Mouse (Mus musculus): ENCODE data around the gene Fras1. TPM values are rescaled to one million over a fixed set of nuclear protein-coding genes. Genes with fewer than 3 reads are reported as not detected.

The Fras1 gene
- total and polyA plus RNA-seq, 3 experiments: 2.1 to 5.8 (median 5.4) TPM

DNA sequence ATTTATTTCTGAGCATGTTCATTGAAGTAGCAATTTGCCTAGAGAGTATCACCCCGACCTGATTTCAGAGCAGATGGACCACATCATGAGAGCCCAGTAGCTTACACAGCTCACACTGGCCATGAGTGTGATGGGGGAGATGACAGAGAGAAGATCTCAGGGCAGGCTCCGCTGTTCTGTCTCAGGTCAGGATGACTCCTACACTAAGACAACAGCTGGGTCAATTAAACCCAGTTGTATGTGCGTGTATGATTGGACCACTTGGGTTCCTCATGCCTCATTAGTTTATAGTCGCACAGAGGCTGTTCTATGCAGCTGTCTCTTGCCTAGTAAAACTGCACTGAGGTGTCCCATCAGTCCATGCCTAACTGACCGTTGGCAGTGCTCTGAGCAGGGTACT lies 345.5 kb downstream of the Fras1 start:
- H3K4me2 ChIP-seq (ENCODE audit: insufficient read depth, low read depth, poor library complexity, severe bottlenecking): no peak overlapping the region
- dilution Hi-C loops (cut with MboI; ENCODE audit: extremely low pct_ligation_motif_present, extremely low pct_unique_long_range_greater_than_20kb, low sequenced_read_pairs): no loop called here
- peaks cover 3 to 16% of the 10 kb centered on the region in 2 experiments for H3K36me3 ChIP-seq (replicated peaks in 1 of 2; ENCODE audit: control insufficient read depth in 1 of 2, insufficient read depth in 1 of 2, low read length in 1 of 2)

DNA sequence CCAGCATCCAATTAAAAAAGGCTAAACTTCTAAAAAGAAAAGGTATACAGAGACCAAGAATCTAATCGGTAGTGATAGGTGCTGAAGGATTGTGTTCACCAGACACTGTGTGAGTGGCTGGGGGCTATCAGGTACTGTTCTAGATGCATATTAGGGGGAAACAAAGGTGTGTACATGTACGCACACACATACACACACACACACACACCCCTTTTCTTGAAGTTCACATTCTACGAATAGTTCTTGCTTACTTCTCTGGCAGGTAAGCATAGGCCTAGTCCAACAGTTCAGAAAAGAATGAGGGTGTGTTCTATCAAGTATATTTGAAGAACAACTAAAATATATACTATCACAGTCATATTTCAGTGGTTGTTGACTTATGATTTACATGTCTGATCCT lies 348.9 kb downstream of the Fras1 start:
- peaks cover 2 to 12% of the 10 kb centered on the region in 2 experiments for H3K36me3 ChIP-seq (replicated peaks in 1 of 2; ENCODE audit: control insufficient read depth in 1 of 2, insufficient read depth in 1 of 2, low read length in 1 of 2)
- TF ChIP-seq MAZ (IDR thresholded peaks at IDR 0.05; ENCODE audit: low read depth, low read length) (no peak), ZC3H11A (IDR thresholded peaks at IDR 0.05; ENCODE audit: low read depth, low read length) (no peak), RCOR1 (conservative IDR thresholded peaks at IDR 0.05; ENCODE audit: low read depth, low read length) (no peak), USF2 (conservative IDR thresholded peaks at IDR 0.05; ENCODE audit: low read depth, low read length) (no peak), SMC3 (IDR thresholded peaks at IDR 0.05; ENCODE audit: low read depth, low read length) (no peak), ZNF384 (IDR thresholded peaks at IDR 0.05; ENCODE audit: low read depth, low read length) (no peak), CHD2 (IDR thresholded peaks at IDR 0.05; ENCODE audit: low read length) (no peak), KAT2A (IDR thresholded peaks at IDR 0.05; ENCODE audit: insufficient replicate concordance, low read length) (no peak), IRF4 (IDR thresholded peaks at IDR 0.05; ENCODE audit: low read depth, low read length) (no peak), EP300 (IDR thresholded peaks at IDR 0.05; ENCODE audit: low read length) (no peak), MAX (IDR thresholded peaks at IDR 0.05; ENCODE audit: low read length) (no peak), ELF1 (IDR thresholded peaks at IDR 0.05; ENCODE audit: low read depth, low read length) (no peak), SIN3A (IDR thresholded peaks at IDR 0.05; ENCODE audit: low read length) (no peak), NRF1 (IDR thresholded peaks at IDR 0.05; ENCODE audit: low read depth, low read length) (no peak), E2F4 (IDR thresholded peaks at IDR 0.05; ENCODE audit: insufficient replicate concordance, low read depth, low read length) (no peak), MYC (IDR thresholded peaks at IDR 0.05; ENCODE audit: low read depth, low read length) (no peak)
- H3K9me3 ChIP-seq (replicated peaks; ENCODE audit: low read length): no peaks in the 10 kb centered on the region
- H3K27me3 ChIP-seq (replicated peaks): no peaks in the 10 kb centered on the region
- no peaks in the 10 kb centered on the region for H3K79me2 ChIP-seq (replicated peaks; ENCODE audit: control insufficient read depth, extremely low read depth, insufficient read depth, poor library complexity, severe bottlenecking)
- H3K4me2 ChIP-seq (ENCODE audit: insufficient read depth, low read depth, poor library complexity, severe bottlenecking): no peak overlapping the region
- no peak overlapping the region for H3K9ac ChIP-seq (ENCODE audit: insufficient read depth, low read depth)
- H3K4me1 ChIP-seq (ENCODE audit: control insufficient read depth in 1 of 2, insufficient read depth in 2 of 2): no peaks in the 10 kb centered on the region
- no peak overlapping the region for H3K4me3 ChIP-seq (replicated peaks in 1 of 3; ENCODE audit: low read depth in 2 of 3, low read length in 2 of 3, poor library complexity in 1 of 3)
- dilution Hi-C loops (cut with MboI; ENCODE audit: extremely low pct_ligation_motif_present, extremely low pct_unique_long_range_greater_than_20kb, low sequenced_read_pairs) (no loop called here), in situ Hi-C loops (cut with MboI; ENCODE audit: low pct_ligation_motif_present, low pct_unique_long_range_greater_than_20kb, low sequenced_read_pairs) (no loop called here)
- DNase-seq (ENCODE audit: extremely low read depth): no peak
- H3K27ac ChIP-seq (ENCODE audit: insufficient read depth, low read depth): no peak overlapping the region

More for the DNA sequence above, 345.5 kb downstream of the Fras1 start:
- Histone ChIP-seq H3K27ac (ENCODE audit: insufficient read depth, low read depth) (no peak overlapping the region), H3K9me3 (replicated peaks; ENCODE audit: low read length) (no peaks in the 10 kb centered on the region), H3K9ac (ENCODE audit: insufficient read depth, low read depth) (no peak overlapping the region), H3K4me1 (ENCODE audit: control insufficient read depth in 1 of 2, insufficient read depth in 2 of 2) (no peaks in the 10 kb centered on the region), H3K79me2 (replicated peaks; ENCODE audit: control insufficient read depth, extremely low read depth, insufficient read depth, poor library complexity, severe bottlenecking) (no peaks in the 10 kb centered on the region), H3K27me3 (replicated peaks) (no peaks in the 10 kb centered on the region), H3K4me3 (replicated peaks in 1 of 3; ENCODE audit: low read depth in 2 of 3, low read length in 2 of 3, poor library complexity in 1 of 3) (no peak overlapping the region)
- in situ Hi-C loops (cut with MboI; ENCODE audit: low pct_ligation_motif_present, low pct_unique_long_range_greater_than_20kb, low sequenced_read_pairs): loop anchor here (5.0 kb wide), 1 partner anchor 38 kb away; no protein-coding TSS in a partner anchor
- DNase-seq (ENCODE audit: extremely low read depth): no peak
- no peak for TF ChIP-seq CTCF (conservative IDR thresholded peaks at IDR 0.05 in 1 of 2, IDR thresholded peaks at IDR 0.05 in 1 of 2; ENCODE audit: low read depth in 2 of 2, low read length in 2 of 2)
- no peak for TF ChIP-seq SIN3A (IDR thresholded peaks at IDR 0.05; ENCODE audit: low read length)
- TF ChIP-seq GABPA (IDR thresholded peaks at IDR 0.05; ENCODE audit: insufficient replicate concordance, low read depth, low read length): no peak
- TF ChIP-seq PAX5 (IDR thresholded peaks at IDR 0.05; ENCODE audit: low read length): no peak
- no peak for TF ChIP-seq SMC3 (IDR thresholded peaks at IDR 0.05; ENCODE audit: low read depth, low read length)
- no peak for TF ChIP-seq CHD2 (IDR thresholded peaks at IDR 0.05; ENCODE audit: low read length)
- no peak for TF ChIP-seq UBTF (IDR thresholded peaks at IDR 0.05; ENCODE audit: low read depth, low read length)
- TF ChIP-seq BHLHE40 (IDR thresholded peaks at IDR 0.05; ENCODE audit: low read depth, low read length): no peak
- TF ChIP-seq ZNF384 (IDR thresholded peaks at IDR 0.05; ENCODE audit: low read depth, low read length): no peak
- no peak for TF ChIP-seq MAZ (IDR thresholded peaks at IDR 0.05; ENCODE audit: low read depth, low read length)
